Mouse (Mus musculus) C2C12 (cell line): ENCODE results near the gene Pde6g.

Source experiments
- CEBPB ChIP-seq: IDR thresholded peaks from one replicate; pipeline ENCODE4 v1.6.1; 2011; ENCODE audit warnings: low read depth, mild to moderate bottlenecking, control low read depth, moderate library complexity
- CTCF ChIP-seq: IDR thresholded peaks from one replicate; pipeline ENCODE4 v1.5.1; 2011; ENCODE audit not compliant: control insufficient read depth, insufficient read depth, insufficient read length
- MAX ChIP-seq: IDR thresholded peaks from one replicate; pipeline ENCODE4 v1.6.1; 2011; ENCODE audit warnings: mild to moderate bottlenecking, control low read depth
- MYOD1 ChIP-seq: IDR thresholded peaks from one replicate; pipeline ENCODE4 v1.6.1; 2011; ENCODE audit warnings: low read depth; ENCODE audit not compliant: control insufficient read depth, insufficient read length
- USF1 ChIP-seq: IDR thresholded peaks from one replicate; pipeline ENCODE4 v1.6.1; 2011; ENCODE audit warnings: low read depth, mild to moderate bottlenecking, control low read depth, moderate library complexity

DNA sequence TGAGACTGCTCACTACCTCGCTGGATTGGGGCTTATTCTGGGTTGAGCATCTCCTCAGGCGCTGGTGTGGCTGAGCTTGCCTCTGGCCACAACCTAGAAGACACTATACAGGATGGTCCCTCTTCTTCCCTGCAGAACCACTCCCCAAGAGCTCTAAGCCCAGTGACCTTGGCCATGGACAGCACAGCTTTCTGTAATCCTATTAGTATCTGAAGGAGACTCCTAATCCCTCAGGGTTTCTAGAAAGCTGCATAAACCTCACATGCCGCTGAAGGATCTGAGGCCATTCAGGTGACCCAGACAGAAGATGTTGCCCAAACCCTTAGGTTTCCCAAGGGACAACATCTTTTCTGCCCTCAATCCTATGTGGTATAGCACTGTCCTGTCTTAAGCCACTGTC lies 1.1 kb downstream of the Pde6g start:
- TF ChIP-seq CTCF (no peak), MYOD1 (no peak), CEBPB (no peak), USF1 (no peak), MAX (no peak)
